Mouse (Mus musculus): ENCODE measurements around the gene Gpr176.

Gene Gpr176

DNA sequence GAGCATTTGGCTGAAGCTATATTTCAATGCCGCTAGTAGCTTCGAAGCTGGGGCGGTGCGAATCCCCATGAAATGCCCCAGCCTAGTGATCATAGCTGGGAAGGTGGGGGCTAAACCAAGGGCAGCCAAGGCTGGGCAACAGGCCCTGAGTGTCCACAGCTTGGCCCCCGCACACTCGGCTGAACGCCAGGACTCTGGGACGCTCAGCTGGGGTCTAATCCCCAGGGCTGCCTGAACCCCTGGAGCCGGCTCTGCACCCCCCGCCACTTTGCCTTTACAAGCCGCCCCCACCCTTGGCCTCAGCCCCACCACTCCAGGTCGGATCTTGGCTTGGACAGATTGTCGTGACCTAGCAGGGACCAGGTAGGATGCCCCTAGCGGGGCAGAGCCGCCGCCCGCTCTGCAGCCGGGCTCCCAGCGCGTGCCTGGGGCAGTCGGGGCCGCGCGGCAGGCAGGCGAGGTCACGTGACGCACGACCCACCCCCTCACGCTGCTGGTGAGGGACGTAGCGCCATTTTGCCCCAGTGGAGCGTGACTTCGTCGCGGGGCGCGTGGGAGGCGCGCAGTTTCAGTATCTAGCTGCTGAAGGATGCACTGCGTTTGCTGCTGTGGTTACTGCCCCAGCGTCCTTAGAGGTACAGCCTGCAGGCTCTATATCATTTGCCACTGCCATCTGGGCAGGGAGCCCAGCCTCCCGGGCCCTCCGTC is 507 bp upstream of the Gpr176 start:
- peak; percentile 79 to 85 for DNase-seq (ENCODE audit: inconsistent age in 2 of 2, low spot score in 1 of 2)

DNA sequence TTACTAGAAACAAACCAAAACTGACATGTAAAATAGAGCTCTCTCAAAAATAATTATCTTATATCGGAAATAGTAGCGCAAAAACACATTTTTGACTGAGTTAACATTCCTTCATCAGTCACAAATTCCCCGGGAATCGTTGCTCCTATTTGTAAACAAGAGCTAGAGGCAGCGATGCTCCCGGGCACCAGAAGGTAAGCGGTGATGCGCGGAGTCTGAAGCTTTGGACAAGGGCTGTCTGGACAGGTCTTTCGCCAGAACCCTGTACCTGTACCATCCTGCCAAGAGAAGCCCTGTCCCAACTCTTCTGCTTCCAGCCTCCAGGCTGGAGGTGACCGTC is 688 bp downstream of the Gpr176 start:
- no peak for DNase-seq (ENCODE audit: inconsistent age in 2 of 2, low spot score in 1 of 2)

DNA sequence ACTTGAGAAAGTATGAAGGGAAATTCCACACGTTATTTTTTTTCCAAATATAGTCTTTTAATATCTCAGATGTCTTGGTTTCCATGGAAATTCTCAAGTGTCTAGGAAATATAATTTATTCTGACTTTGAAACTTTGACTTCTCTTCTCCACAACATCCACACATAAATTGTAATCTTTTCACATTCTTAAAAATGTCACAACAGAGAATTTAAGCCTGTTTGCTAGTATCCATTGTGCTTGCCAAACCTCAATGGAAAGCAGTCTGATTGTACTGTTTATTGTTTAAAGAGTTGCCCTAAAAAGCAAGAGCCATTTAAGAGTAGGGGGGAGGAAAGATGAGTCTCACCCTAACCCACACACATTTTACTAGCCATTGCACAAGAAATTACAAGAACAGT is 1.4 kb downstream of the Gpr176 start:
- no peak for DNase-seq (ENCODE audit: inconsistent age in 2 of 2, low spot score in 1 of 2)

DNA sequence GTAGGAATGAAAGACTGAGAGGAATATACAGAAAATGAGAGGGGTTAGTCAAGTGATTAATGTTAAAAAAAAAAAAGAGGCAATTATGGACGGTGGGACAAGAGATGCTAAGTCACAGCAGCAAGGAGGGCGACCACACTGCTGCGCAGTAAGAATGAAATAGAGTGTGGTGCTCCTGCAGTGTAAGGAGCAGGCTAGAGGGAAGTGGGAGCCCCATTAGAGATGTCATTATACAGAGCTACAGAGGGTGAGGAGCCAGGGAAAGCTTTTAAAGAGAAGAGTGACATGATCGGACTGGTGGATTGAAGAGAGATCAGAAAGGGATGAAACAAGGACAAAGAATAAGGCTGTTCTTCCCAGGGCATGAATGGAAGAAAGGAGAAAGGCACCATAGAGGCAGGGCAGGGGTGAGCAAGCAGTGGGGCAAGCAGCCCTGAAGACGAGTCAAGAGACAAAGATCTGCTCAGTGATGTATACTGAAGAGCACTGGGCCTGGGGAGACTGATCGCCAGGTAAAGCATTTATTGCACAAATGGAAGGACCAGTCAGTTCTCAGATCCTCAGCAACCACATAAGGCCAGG is 18.0 kb downstream of the Gpr176 start:
- no peak for DNase-seq (ENCODE audit: inconsistent age in 2 of 2, low spot score in 1 of 2)

DNA sequence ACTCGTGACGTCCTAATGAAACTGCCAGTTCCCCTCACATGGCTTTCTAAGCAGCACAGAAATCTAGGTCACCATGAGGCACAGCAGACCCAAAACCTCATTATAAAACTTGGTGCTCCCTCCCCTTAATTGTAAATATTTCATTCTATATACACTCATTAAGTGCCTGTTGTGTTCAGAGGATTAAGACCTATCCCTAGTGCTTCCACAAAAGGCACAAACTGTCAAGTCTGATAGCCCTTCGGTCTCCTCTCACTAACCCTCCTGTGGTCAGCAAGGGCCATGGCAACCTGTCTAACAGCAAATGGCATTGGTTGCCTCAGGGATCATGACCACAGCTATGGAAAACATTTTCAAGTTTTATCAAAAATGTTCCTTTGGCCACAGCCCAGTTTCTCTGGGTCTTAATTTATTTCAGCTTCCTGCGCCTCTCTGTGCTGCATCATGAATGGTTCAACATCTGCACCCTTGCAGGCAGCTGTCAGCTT is 19.3 kb downstream of the Gpr176 start:
- DNase-seq (ENCODE audit: inconsistent age in 2 of 2, low spot score in 1 of 2): no peak

DNA sequence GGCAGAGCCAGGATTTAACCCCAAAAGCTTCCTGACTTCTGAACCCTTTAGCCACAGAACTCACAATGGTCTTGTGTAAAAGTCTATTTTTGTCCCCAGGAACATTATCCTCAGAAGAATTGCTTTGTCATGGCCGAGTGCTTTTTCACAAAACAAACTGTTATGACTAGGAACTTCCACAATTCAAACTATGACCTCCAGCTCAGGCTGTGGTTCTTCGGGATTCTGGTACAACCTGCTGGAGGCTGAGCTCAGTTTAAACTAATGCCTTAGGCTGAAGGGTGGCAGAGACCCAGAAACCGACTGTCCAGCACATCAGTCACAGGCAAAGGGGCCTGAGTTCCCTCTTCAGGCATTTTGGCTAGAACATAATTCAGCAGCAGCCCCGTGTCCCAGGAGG is 19.7 kb downstream of the Gpr176 start:
- peak in 1 of 2 experiments; percentile 35 for DNase-seq (ENCODE audit: inconsistent age in 2 of 2, low spot score in 1 of 2)

DNA sequence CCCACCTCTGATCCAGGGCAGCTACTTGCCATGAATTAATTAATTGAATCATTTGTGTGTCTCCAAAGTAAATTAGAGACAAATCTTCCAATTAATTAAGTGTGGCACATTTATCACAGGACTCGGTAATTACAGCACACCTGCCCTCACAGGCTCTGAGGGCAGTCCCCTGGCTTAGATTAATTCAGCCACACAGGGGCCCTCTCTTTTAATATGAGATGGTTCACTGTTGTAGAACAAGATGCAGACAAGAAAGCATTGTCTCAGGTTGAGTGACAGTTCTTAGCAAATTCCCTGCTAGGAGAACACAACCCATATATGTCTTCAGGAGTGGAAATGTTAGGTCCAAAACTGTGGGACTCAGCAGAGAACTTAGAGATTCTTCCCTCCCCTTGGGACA is 27.7 kb downstream of the Gpr176 start:
- DNase-seq (ENCODE audit: inconsistent age in 2 of 2, low spot score in 1 of 2): no peak

DNA sequence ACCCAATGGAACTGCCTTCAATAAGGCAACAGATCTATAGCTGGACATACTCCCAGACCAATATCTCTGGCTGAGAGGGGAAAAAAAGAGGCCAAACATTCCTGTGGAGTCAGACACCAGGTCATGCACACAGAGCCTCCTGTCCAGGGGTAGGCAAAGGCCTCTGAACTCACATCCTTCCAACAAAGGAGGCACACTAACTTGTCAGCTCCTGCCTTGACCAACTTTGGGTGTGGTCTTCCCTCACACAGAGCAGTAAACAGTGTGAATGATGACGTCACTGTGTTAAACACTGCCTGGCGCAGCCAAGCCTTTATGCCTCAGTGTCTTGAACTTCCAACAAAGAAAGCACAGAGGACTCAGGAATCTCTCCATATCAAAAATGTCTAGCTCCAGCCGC is 29.3 kb downstream of the Gpr176 start:
- no peak for DNase-seq (ENCODE audit: inconsistent age in 2 of 2, low spot score in 1 of 2)

DNA sequence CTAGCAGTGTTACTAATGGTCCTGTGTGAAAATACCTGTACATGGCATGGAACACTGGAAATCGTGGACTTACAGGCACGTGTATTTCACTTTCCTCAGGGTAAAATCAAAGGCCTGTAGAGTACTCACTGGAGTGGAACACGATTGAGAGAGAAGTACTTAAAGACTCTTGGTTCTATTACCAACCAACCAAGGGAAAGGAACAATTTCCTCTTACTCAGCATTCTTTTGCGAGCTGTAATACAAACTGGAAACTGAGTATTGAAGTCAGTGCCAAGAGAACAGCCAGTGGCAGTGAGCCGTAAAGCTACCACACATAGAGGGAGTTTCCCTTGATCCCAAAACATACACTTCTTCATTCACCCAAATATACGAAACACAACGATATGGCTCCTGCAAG is 31.9 kb downstream of the Gpr176 start:
- DNase-seq (ENCODE audit: inconsistent age in 2 of 2, low spot score in 1 of 2): no peak

DNA sequence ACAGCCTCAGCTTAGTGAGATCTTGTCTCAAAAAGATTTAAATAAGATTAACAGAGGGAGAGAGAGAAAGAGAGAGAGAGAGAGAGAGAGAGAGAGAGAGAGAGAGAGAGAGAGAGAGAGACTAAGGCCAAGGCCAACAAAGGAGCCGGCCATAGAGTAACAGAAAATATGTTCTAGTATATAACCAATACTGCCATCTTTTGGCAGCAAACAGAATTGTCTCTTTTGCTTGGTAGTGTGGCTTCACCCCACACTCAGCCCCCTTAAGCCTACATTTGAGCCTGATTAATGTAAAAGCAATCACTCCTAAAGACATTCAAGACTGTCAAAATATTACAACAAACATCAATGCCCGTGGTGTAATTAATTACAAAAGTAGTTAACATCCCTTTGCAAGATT is 37.1 kb downstream of the Gpr176 start:
- DNase-seq (ENCODE audit: inconsistent age in 2 of 2, low spot score in 1 of 2): peak in 1 of 2 experiments; percentile 57

DNA sequence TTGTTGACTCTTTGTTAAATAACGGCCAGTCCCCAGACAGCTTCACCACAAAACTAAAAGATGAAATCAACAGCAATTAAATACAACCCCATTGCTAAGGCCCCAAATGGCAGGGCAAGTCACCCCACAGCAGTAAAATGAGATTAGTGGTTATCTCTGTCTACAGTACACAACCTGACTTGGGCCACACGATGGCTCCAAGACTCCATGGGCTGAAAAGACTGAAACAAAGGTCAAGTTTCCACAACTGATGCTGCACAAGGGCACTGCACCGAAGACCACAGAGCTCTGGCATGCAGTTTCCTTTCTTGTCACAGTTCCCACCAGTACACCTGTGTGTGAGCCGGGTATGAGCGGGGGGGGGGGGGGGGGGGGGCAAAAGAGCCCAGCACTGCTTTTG is 50.6 kb downstream of the Gpr176 start:
- DNase-seq (ENCODE audit: inconsistent age in 2 of 2, low spot score in 1 of 2): no peak

DNA sequence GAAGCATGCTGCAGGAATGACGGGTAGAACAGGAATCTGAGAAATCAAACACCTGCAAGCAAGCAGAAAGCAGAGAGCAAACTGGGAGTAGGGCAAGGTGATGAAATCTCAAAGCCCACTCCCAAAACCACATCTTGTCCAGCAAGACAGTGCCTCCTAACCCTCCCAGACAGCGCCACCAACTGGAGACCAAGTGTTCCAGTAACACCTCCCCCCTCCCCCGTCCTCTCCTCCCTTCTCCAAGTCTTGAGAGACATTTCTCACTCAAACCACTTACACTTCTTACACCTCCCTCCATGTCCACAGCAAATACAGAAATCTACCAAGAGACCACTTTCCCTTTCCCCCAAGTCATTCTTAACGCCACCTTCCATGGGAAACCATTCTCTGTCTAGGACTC is 51.4 kb downstream of the Gpr176 start:
- no peak for DNase-seq (ENCODE audit: inconsistent age in 2 of 2, low spot score in 1 of 2)

DNA sequence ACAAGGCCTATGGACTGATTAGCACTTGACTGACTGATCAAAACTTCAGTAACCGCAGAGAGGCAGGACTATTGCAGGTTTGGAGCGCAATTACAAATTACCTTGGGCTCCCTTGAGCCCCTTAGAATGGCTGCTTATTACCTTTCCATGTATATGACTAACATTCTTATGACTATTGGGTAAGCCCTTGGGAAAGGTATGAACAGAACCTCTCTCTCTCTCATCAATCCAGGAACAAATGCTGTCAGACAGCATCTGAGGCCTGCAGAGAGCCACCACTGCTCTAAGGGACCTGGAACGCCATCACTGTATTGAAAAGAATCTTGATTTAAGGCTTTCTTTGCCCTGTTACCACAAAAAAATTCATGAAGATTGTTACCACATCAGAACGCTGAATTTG is 52.1 kb downstream of the Gpr176 start:
- no peak for DNase-seq (ENCODE audit: inconsistent age in 2 of 2, low spot score in 1 of 2)

DNA sequence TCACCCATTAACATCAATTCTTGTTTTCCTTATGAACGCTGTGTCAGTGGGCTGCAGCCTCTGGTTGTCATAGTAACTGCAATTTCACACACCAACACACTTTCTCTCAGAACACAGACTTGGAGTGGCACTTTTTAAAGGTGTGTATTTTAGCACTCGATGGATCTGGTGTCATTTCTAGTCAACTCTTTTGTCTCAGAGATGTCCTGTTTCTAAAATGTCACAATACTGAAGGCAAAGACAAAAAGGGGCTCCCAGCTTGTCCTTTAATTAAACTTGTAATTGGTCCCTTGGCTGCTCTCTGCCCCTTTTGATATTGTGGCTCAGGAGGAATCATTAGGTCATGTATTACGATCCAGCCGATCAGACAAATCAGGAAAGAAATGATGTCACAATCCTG is 52.7 kb downstream of the Gpr176 start:
- no peak for DNase-seq (ENCODE audit: inconsistent age in 2 of 2, low spot score in 1 of 2)

DNA sequence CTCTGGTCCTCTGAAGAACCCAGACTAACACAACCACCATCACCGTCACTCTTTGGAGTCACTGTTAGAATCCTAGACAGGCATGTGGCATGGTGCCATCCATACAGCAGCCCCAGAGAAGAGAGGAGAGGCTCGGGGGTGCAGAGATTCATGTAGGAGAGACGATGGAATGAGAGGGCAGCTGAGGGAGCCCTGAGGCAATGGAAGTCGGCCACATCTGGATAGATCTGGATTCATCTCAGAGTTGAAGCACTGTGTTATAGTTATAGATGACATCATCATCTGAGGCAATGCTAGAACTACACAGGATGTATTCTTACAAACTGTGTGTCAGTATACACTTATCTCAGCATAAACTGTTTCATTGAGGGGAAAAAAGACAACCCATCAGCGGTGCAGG is 54.0 kb downstream of the Gpr176 start:
- no peak for DNase-seq (ENCODE audit: inconsistent age in 2 of 2, low spot score in 1 of 2)

DNA sequence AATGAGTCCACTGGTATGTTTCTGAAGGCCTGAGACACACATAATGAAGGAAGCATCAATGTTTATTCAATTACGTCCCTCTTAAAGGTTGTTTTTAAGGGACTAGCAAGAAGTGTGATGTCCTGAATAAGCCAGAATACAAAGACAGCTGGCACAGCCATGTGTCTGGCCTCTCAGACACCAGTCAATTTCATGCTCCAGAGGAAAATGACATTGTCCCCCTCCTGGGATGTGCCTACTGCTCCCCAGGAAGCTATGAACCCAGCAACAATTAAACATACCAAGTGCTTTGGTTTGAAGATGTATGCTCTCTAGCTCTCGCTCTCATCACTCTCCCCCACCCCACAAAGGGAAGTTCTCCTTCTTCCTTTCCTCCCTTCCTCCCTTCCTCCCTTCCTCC is 56.3 kb downstream of the Gpr176 start:
- DNase-seq (ENCODE audit: inconsistent age in 2 of 2, low spot score in 1 of 2): no peak

DNA sequence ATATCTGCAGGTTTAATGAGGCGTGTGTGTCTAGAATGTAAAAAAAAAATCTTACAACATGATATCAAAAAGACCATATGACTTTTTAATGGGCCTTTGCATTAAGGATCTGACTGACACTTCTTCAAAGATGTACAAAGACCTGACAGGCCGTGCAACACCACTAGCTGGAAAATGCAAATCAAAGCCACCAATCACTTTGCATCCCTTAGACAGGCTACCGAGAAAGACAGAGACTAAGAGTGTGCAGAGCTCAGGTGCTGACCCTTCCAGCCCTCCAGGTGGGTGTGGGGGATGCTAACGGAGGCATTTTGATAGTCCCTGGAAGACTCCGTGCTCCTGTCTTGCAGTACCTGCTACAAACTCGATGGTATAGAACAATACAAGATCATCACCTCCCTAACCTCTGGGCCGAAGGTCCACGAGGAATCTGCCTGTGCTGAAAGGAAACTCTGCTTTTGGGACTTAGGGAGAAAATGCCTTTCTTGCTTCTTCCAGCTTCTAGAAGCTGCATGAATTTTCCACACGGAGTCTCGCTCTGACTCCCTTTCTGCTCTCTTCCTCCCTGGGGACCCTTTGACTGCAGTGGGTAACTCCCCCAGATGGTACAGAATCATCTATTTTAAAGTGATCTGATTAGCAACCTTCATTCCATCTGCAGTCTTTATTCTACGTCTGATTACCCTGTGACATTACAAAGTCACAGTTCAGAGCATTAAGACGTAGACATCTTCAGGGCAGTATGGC is 57.4 kb downstream of the Gpr176 start:
- DNase-seq (ENCODE audit: inconsistent age in 2 of 2, low spot score in 1 of 2): no peak

DNA sequence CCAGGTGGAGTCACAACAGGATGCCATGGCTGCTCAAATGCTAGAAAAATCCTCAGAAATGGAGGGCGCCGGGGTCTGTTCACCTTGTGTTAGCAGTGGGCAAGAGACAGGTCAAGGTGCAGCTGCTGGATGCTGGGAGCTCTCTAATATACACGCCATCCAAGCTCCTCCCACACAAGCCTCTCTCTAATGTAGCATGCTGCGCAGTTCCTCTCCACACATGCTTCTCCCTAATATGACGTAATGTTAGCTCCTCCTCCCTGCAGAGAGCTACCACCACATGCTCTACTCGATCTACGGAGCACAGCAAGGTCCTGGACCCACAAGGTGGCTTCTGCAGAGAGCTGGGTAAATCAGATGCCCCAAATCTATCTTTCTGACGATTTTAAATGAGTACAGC is 65.7 kb downstream of the Gpr176 start:
- no peak for DNase-seq (ENCODE audit: inconsistent age in 2 of 2, low spot score in 1 of 2)

DNA sequence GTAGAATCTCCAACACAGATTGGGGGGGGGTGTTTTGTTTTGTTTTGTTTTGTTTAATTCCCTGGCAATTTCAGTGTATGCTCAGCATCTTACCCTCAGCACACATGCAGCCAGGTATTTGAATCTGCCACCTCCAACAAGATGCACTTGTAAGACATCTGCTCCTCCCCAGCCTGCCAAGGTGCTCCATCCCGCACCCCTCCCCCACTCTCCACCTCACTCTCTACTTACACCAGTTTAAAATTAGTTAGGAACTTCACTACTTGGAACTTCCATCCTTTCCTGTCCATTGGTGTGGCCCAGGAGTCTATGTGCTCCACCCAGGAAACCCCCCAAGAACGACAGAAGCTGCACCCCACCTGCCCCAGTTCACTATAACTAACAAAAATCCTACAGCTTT is 66.3 kb downstream of the Gpr176 start:
- no peak for DNase-seq (ENCODE audit: inconsistent age in 2 of 2, low spot score in 1 of 2)

DNA sequence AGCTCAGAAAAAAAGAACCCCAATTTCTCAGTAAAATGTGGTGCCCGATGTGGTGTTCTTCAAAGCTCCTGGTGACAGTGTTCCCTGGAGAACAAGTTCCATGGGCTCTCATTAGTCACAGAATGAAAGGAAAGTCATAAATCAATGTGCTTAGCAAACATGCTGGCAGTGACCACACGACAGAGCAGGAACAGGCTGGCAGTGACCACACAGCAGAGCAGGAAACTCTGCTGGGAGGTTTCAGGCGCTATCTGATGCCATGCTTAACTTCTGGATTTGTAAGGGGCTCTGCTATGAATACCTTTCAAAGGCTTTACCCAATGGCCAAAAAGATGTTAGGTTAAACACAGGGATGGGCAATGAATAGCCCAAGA is 66.7 kb downstream of the Gpr176 start:
- peak; percentile 49 to 68 for DNase-seq (ENCODE audit: inconsistent age in 2 of 2, low spot score in 1 of 2)

DNA sequence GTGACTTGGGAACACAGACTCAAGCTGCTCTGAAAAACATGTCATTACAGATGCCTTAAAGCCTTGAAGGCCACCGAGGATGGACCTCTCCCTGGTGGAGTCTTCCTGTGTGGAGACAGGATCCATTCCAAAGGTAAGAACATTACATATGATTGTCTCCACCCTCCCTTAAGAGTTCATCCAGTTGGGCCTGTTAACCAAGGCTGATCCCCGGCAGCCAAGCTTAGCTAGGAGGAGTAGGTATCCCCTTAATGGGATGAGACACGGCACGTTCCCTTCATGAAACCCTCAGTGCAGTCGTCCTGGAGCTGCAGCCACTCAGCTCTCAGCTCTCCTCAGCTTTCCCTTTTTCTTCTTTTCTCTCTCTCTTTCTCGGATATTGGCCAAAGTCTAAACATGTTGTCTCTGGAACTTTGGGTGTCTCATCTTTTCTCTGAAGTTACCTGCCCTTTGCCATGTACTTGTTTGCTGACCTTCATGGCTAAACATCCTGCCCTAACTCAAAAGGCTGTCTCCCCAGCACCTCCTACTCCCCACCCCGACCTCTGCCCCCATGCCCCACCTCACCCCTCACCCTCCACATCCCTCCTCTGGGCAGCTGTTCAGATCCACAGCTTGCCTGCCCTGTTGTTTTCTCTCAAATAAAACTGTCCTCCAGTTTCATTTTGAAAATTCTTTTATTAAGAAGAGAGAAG is 67.2 kb downstream of the Gpr176 start:
- no peak for DNase-seq (ENCODE audit: inconsistent age in 2 of 2, low spot score in 1 of 2)

DNA sequence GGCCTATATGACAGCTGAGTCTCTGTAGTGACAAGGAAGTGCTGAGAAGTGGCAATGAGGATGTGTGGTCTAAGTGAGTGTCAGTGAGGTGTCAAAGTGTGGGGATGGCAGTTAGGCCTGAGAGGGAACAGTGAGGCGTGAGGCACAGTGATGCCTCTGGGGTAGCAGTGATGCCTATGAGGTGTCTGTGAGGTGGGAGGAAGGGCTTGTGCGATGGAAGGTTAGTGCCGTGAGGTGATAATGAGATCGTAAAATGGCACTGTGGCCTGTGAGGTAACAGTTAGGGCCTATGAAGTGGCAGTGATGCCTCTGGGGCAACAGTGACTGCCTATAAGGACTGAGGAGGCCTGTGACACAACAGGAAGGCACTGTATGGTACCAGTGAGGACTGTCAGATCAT is 69.8 kb downstream of the Gpr176 start:
- no peak for DNase-seq (ENCODE audit: inconsistent age in 2 of 2, low spot score in 1 of 2)
